Mouse (Mus musculus) heart, adult 2 months (tissue): ENCODE measurements around the gene Acat2. TPM values are rescaled to one million over a fixed set of nuclear protein-coding genes. Genes with fewer than 3 reads are reported as not detected.
"Not testable (repeated sequence)": the region's sequence is repeated elsewhere in the genome, so short reads cannot be mapped to it uniquely, and the experiment has no call there.

Source experiments
- DNase-seq, 2 experiments: peaks; one replicate each; pipeline ENCODE4 v3.0.0; 2021
- H3K27ac ChIP-seq: fragments of 200-600 bp; 2 replicates; pipeline ENCODE4 v1.8.1; 2022
- H3K27me3 ChIP-seq: fragments of 200-500 bp; 2 replicates; pipeline ENCODE4 v1.6.1; 2012; ENCODE audit warnings: mild to moderate bottlenecking, low read length, inconsistent platforms, mixed read lengths; ENCODE audit not compliant: control insufficient read depth, insufficient read depth
- H3K36me3 ChIP-seq: fragments of 200-500 bp; 2 replicates; pipeline ENCODE4 v1.6.1; 2012; ENCODE audit warnings: low read length, inconsistent platforms; ENCODE audit not compliant: control insufficient read depth, insufficient read depth
- H3K4me1 ChIP-seq: fragments of 200-500 bp; 2 replicates; pipeline ENCODE4 v1.6.1; 2011; ENCODE audit warnings: low read length; ENCODE audit not compliant: control insufficient read depth, insufficient read depth
- H3K4me3 ChIP-seq: fragments of 200-600 bp; 2 replicates; pipeline ENCODE4 v1.8.1; 2022
- H3K79me2 ChIP-seq: fragments of 200-500 bp; replicated peaks from 2 replicates; pipeline ENCODE4 v1.6.1; 2012; ENCODE audit warnings: mild to moderate bottlenecking, inconsistent platforms, low read length, moderate library complexity, mixed read lengths; ENCODE audit not compliant: control insufficient read depth, insufficient read depth
- H3K9ac ChIP-seq: fragments of 200-500 bp; 2 replicates; pipeline ENCODE4 v1.6.1; 2012; ENCODE audit warnings: low read depth, mild to moderate bottlenecking, control low read depth, inconsistent platforms, low read length, mixed read lengths
- CTCF ChIP-seq: fragments of 200-600 bp; IDR thresholded peaks from 2 replicates; pipeline ENCODE4 v1.8.1; 2022; ENCODE audit warnings: antibody characterized with exemption, mild to moderate bottlenecking, moderate library complexity
- EP300 ChIP-seq: fragments of 200-500 bp; IDR thresholded peaks from 2 replicates; pipeline ENCODE4 v1.6.1; 2011; ENCODE audit warnings: low read depth, low read length, control low read depth; ENCODE audit not compliant: insufficient read depth
- POLR2A ChIP-seq: fragments of 200-500 bp; IDR thresholded peaks from 2 replicates; pipeline ENCODE4 v1.6.1; 2011; ENCODE audit warnings: mild to moderate bottlenecking, low read depth, low read length, control low read depth; ENCODE audit not compliant: insufficient read depth
- WGBS: fragments of 180-500 bp; shearing (Covaris S2); methylation state at CpG from one replicate; pipeline ENCODE4 v1.1.7; 2018; 5-methylcytosine and 5-hydroxymethylcytosine counted together
- intact Hi-C: fragments of 180-260 bp; cut with DNase I; formaldehyde crosslinking; loops from one replicate; pipeline ENCODE4 v1.15.1; 2025
- long read RNA-seq: library from polyadenylated mRNA; stranded (forward); transcript quantifications from one replicate; pipeline ENCODE4 v2.0.0, GENCODE M21; 2021
- polyA plus RNA-seq: library from polyadenylated mRNA; depleted of rRNA; stranded (reverse); fragments of >200 nt; gene quantifications from 2 replicates; pipeline ENCODE4 v1.2.3, GENCODE M21; 2012; rRNA removed
- total RNA-seq, 2 experiments: library from RNA; stranded (reverse); gene quantifications; 2 replicates each; pipeline ENCODE4 v1.2.3; 2021

Gene Acat2
- total RNA-seq (1 to 10 TPM; 5.7 to 6.9 TPM), polyA plus RNA-seq (6.5 and 6.6 TPM in 2 replicates)
- long read RNA-seq, transcript Acat2-201 (9 exons, 2,250 nt) = major isoform, 6 of 6 reads
- long read RNA-seq, partial matches to known transcripts = 0 of 6 reads
- long read RNA-seq, other reads (novel, unspliced or antisense) = 0 of 6 reads

GRCm38 (mm10) chr17:12960331-12960873, at the start of gene Acat2:
TSS of gene Acat2 (minus strand) at chr17:12960747.
- peak; percentile 93 to 94 for DNase-seq
- H3K79me2 ChIP-seq = no peaks in the 10 kb centered on the region
- peak within 1 kb of the TSS; percentile 86 for H3K27ac ChIP-seq
- H3K4me3 ChIP-seq = peak within 1 kb of the TSS; percentile 89
- H3K27me3 ChIP-seq = no peaks in the 10 kb centered on the region
- peak; percentile 96 for TF ChIP-seq POLR2A
- no peak for TF ChIP-seq CTCF
- WGBS = under 1% methylated on average over 42 of the region's 42 CpGs
- peak within 1 kb of the TSS; percentile 78 for H3K9ac ChIP-seq
- peaks cover 3% of the 10 kb centered on the region; the same call in 1 of the 2 replicates for H3K4me1 ChIP-seq
- no peaks in the 10 kb centered on the region for H3K36me3 ChIP-seq
- intact Hi-C loops = loop anchor here (1.0 to 5.0 kb wide), 3 partner anchors 32 to 49 kb away; partner anchors contain the start of genes Mrpl18 and Tcp1

DNA sequence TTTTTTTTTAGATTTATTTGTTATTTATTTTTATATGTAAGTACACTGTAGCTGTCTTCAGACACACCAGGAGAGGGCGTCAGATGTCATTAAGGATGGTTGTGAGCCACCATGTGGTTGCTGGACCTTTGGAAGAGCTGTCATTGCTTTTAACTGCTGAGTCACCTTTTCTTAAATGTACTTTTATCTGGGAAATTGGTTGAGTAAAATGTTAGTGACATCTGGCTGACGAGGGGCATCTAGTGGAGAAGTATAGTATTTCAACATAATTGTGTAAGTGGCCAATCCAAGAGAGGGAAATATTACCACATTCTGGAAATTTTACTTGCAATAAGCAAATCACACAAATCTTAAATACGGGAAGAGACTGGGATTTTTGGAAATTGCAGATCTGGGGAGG, 49.3 kb upstream of the Acat2 start:
- no peaks in the 10 kb centered on the region for H3K79me2 ChIP-seq
- no peaks in the 10 kb centered on the region for H3K27me3 ChIP-seq
- peak overlapping the region; percentile 23; the same call in 1 of the 2 replicates for H3K4me3 ChIP-seq
- DNase-seq = peak in 1 of 2 experiments; percentile 29
- 12% methylated on average over 3 of the region's 3 CpGs for WGBS
- intact Hi-C loops = loop anchor here (1.0 to 5.0 kb wide), 3 partner anchors 50 to 128 kb away; partner anchors contain the start of genes Acat2 and Mrpl18
- no peak overlapping the region for H3K27ac ChIP-seq
- peaks cover 13% of the 10 kb centered on the region for H3K36me3 ChIP-seq
- TF ChIP-seq POLR2A (no peak), EP300 (no peak), CTCF (peak; percentile 83)
- H3K4me1 ChIP-seq = peaks cover 3% of the 10 kb centered on the region; the same call in 1 of the 2 replicates
- no peak overlapping the region for H3K9ac ChIP-seq

DNA sequence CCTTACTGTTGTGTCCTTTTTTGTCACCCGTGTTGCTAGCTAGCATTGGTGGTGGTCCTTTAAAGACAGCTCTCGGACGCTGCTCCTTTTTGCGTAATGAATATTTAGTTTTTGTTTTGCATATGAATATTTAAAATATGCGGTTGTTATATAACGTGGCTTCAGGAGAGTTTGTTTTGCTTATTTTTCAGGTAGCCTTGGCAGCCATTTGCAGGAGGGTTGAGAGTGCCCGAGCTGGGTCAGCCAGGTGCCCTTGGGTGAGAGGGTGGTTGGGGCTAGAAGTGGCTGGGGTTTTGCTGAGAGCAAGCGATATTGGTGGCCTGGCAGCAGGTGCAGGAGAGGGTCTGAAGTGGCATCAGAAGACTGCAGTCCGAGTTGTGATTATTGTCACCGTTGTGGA, 48.0 kb upstream of the Acat2 start:
- DNase-seq = peak; percentile 38 to 40
- Histone ChIP-seq H3K79me2 (no peaks in the 10 kb centered on the region), H3K36me3 (peaks cover 11% of the 10 kb centered on the region), H3K9ac (peak overlapping the region; percentile 94), H3K4me3 (peak overlapping the region; percentile 81), H3K4me1 (peaks cover 3% of the 10 kb centered on the region; the same call in 1 of the 2 replicates), H3K27ac (peak overlapping the region; percentile 95), H3K27me3 (no peaks in the 10 kb centered on the region)
- intact Hi-C loops = no loop called here
- TF ChIP-seq EP300 = no peak
- no peak for TF ChIP-seq CTCF
- TF ChIP-seq POLR2A = no peak
- 4% methylated on average over 10 of the region's 10 CpGs for WGBS

DNA sequence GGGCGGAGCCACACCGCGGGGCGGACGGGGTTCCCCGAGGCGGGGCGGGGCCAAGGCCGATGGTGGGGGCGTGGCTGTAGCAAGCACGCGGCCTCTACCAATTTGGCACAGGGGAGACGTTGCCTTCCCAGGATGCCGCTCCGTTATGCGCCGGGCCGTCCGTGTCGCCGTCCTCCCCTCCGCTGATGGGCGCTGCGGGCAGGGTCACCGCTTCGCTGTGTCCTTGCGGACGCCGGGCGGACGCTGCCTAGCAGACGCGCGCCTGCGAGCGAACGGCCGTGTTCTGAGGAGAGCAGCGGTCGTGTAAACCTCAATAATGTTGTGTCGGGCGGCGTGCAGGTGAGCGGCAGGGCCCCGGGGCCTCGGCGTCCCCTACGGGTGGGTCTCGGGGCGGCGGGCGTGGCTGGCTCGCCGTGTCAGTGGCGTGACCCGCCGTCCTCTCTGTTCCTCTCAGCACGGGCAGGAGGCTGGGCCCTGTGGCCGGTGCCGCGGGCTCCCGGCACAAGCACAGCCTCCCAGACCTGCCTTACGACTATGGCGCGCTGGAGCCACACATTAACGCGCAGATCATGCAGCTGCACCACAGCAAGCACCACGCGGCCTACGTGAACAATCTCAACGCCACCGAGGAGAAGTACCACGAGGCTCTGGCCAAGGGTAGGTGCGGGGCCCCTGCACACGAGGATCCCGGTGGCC, 47.3 kb upstream of the Acat2 start:
- Histone ChIP-seq H3K9ac (peak overlapping the region; percentile 94), H3K4me1 (peaks cover 3% of the 10 kb centered on the region; the same call in 1 of the 2 replicates), H3K36me3 (peaks cover 11% of the 10 kb centered on the region), H3K4me3 (peak overlapping the region; percentile 81), H3K27me3 (no peaks in the 10 kb centered on the region), H3K27ac (peak overlapping the region; percentile 95), H3K79me2 (no peaks in the 10 kb centered on the region)
- WGBS = under 1% methylated on average over 75 of the region's 76 CpGs
- DNase-seq = peak; percentile 99
- peak; percentile 37; the same call in 1 of the 2 replicates for TF ChIP-seq CTCF
- TF ChIP-seq EP300 = peak; percentile 68; the same call in 1 of the 2 replicates
- TF ChIP-seq POLR2A = peak; percentile 97
- intact Hi-C loops = loop anchor here (1.0 kb wide), 1 partner anchor 16 kb away; no protein-coding TSS in a partner anchor

DNA sequence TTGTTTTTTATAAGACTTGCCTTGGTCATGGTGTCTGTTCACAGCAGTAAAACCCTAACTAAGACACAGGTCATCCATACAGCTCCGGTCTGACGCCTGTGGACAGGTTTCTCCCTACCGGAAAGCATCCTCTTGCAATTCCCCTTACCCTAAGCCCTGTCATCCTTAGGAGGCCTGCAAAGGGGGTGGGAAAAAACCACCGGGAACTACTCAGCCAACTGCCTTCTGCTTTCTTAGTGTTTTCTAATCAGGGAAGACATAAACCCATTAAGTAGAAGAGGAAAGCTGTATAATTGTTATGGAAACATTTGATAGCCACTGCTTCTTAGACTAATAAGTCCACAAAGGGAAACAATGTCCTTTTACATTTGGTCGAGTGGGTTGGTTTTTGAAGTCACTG, 46.4 kb upstream of the Acat2 start:
- Histone ChIP-seq H3K79me2 (no peaks in the 10 kb centered on the region), H3K27ac (peak overlapping the region; percentile 73), H3K9ac (peak overlapping the region; percentile 64; the same call in 1 of the 2 replicates), H3K4me1 (peaks cover 3% of the 10 kb centered on the region; the same call in 1 of the 2 replicates), H3K27me3 (no peaks in the 10 kb centered on the region), H3K36me3 (peaks cover 9% of the 10 kb centered on the region), H3K4me3 (peak overlapping the region; percentile 81)
- no peak for TF ChIP-seq CTCF
- intact Hi-C loops = loop anchor here (1.0 kb wide), 1 partner anchor 15 kb away; no protein-coding TSS in a partner anchor
- WGBS = 56% methylated on average over 5 of the region's 5 CpGs
- DNase-seq = no peak

DNA sequence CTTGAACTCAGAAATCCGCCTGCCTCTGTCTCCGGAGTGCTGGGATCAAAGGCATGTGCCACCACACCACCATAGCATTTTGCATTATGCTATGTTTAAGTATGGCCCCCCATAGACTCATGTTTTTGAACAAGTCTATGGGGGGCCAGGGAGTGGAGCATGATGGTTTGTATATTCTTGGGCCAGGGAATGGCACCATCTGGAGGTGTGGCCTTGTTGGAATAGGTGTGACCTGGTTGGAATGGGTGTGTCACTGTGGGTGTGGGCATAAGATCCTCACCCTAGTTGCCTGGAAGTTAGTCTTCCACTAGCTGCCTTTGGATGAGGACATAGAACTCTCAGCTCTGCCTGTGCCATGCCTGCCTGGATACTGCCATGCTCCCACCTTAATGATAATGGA, 46.0 kb upstream of the Acat2 start, which contains the start of gene Sod2:
Sod2 (plus strand) TSS at position 301 of the 400 bp plus-strand sequence.
- peak within 1 kb of the TSS; percentile 73 for H3K27ac ChIP-seq
- H3K79me2 ChIP-seq, H3K36me3 ChIP-seq, H3K4me1 ChIP-seq, DNase-seq, H3K27me3 ChIP-seq, intact Hi-C loops: not testable (repeated sequence)
- H3K9ac ChIP-seq = peak within 1 kb of the TSS; percentile 64
- 97% methylated on average over 2 of the region's 2 CpGs for WGBS
- peak within 1 kb of the TSS; percentile 81 for H3K4me3 ChIP-seq

DNA sequence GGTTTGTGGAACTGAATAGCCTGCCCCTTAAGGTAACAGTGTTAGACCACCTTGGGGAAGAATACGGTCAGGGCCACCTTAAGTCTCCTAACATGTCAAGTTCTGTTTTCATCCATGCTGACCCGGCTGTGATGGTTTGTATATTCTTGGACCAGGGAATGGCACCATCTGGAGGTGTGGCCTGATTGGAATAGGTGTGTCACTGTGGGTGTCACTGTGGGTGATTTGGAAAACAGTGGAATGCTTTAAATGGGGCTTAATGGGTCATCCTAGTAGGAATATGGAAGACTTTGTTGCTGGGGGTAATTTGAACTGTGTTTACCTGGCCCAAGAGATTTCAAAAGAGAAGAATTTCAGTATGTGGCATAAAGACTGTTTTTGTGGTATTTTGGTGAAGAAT, 43.9 kb upstream of the Acat2 start:
- H3K4me3 ChIP-seq, H3K36me3 ChIP-seq, H3K4me1 ChIP-seq, DNase-seq, H3K79me2 ChIP-seq, H3K9ac ChIP-seq, intact Hi-C loops, H3K27ac ChIP-seq, H3K27me3 ChIP-seq: not testable (repeated sequence)
- WGBS = 72% methylated on average over 2 of the region's 2 CpGs
